In the genomic region with DNA sequence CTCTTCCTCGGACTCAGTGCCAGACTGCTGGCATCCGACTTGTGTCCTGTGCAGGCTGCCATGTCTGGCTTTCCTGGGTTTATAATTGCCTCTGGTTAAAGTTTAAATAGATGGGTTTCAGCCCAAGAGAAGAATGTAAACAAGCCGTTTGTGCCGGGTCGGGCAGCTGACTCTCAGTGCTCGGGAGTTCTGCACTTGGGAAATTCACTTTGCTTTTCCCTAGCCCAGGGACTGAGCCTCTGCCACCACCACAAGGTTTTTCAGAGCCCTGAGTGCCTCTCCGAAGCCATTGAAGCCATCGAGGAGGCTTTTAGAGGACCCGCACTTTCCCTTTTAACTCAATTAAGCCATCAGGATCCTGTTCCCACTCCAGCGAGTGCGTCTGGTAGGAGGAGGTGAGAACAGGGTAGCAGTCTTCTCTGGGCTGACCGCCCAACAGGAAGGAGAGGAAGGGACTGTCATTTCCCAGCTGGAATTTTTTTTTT, we compare ENCODE assay signal across 8 mouse cellular contexts.
DNase-seq lines count a peak whose midpoint lies in the region; ATAC-seq and TF ChIP-seq lines count a peak whose summit lies in the region.

No protein-coding gene starts in this region.

- no peak overlapping the region for H3K4me2 ChIP-seq in hindbrain, postnatal 0 days (ENCODE audit: low read depth, low read length)
- peak overlapping the region; percentile 21 for H3K4me2 ChIP-seq in forebrain, embryonic 16.5 days (ENCODE audit: low read length)

- H3K9me3 ChIP-seq in hindbrain, embryonic 10.5 days: no peaks in the 10 kb centered on the region
- H3K9me3 ChIP-seq in hindbrain, postnatal 0 days (ENCODE audit: low read length): no peaks in the 10 kb centered on the region
- no peaks in the 10 kb centered on the region for H3K9me3 ChIP-seq in forebrain, embryonic 16.5 days (ENCODE audit: control insufficient read depth, low read length)

- ATAC-seq in hindbrain, postnatal 0 days: no peak
- no peak for ATAC-seq in forebrain, embryonic 16.5 days

- peaks cover 16% of the 10 kb centered on the region for H3K4me1 ChIP-seq in hindbrain, embryonic 10.5 days (replicated peaks)
- no peaks in the 10 kb centered on the region; the same call in 1 of the 2 replicates for H3K4me1 ChIP-seq in hindbrain, postnatal 0 days (ENCODE audit: insufficient read depth, low read length)
- no peaks in the 10 kb centered on the region for H3K4me1 ChIP-seq in forebrain, embryonic 16.5 days (replicated peaks; ENCODE audit: control insufficient read depth, insufficient read depth, low read length)

- 11% methylated on average over 12 of the region's 12 CpGs for WGBS in hindbrain, embryonic 10.5 days
- 20% methylated on average over 12 of the region's 12 CpGs for WGBS in hindbrain, postnatal 0 days
- 10% methylated on average over 12 of the region's 12 CpGs for WGBS in forebrain, embryonic 16.5 days

- DNase-seq in hindbrain, embryonic 10.5 days (ENCODE audit: low spot score): peak; percentile 6
- DNase-seq in hindbrain, postnatal 0 days (ENCODE audit: low spot score): no peak
- DNase-seq in kidney, adult 18-20 months: peak; percentile 87
- peak; percentile 74 to 84 for DNase-seq in lung, adult 18-20 months
- DNase-seq in Muller cell, postnatal 12 days (ENCODE audit: inconsistent ontology term): no peak
- no peak for DNase-seq in thymus, adult 18-20 months
- no peak for DNase-seq in cerebellum, adult 9-10 months

- 0 out of 2 replicates have a peak, but pooled peaks cover 6% of the 10 kb centered on the region for H3K27me3 ChIP-seq in hindbrain, embryonic 10.5 days (ENCODE audit: insufficient read depth, poor library complexity, severe bottlenecking)
- H3K27me3 ChIP-seq in hindbrain, postnatal 0 days (ENCODE audit: insufficient read depth, low read length): no peaks in the 10 kb centered on the region
- no peaks in the 10 kb centered on the region for H3K27me3 ChIP-seq in forebrain, embryonic 16.5 days (replicated peaks; ENCODE audit: control insufficient read depth, insufficient read depth, low read length)

- peak overlapping the region; percentile 24 for H3K4me3 ChIP-seq in hindbrain, embryonic 10.5 days
- no peak overlapping the region for H3K4me3 ChIP-seq in hindbrain, postnatal 0 days (ENCODE audit: low read length)
- no peak overlapping the region for H3K4me3 ChIP-seq in forebrain, embryonic 16.5 days (replicated peaks; ENCODE audit: low read length)

- no peak overlapping the region for H3K9ac ChIP-seq in hindbrain, postnatal 0 days (replicated peaks; ENCODE audit: low read length)
- H3K9ac ChIP-seq in forebrain, embryonic 16.5 days (replicated peaks; ENCODE audit: low read depth, low read length): no peak overlapping the region

- H3K27ac ChIP-seq in hindbrain, embryonic 10.5 days: 0 out of 2 replicates have a peak overlapping the region, but pooled peaks have one; percentile 1
- no peak overlapping the region for H3K27ac ChIP-seq in hindbrain, postnatal 0 days
- H3K27ac ChIP-seq in forebrain, embryonic 16.5 days (ENCODE audit: low read length): no peak overlapping the region

- no peaks in the 10 kb centered on the region for H3K36me3 ChIP-seq in hindbrain, embryonic 10.5 days
- no peaks in the 10 kb centered on the region for H3K36me3 ChIP-seq in hindbrain, postnatal 0 days (ENCODE audit: insufficient read depth, low read length)
- H3K36me3 ChIP-seq in forebrain, embryonic 16.5 days (ENCODE audit: control insufficient read depth, insufficient read depth): no peaks in the 10 kb centered on the region

- TF ChIP-seq CTCF in hindbrain, postnatal 0 days (IDR thresholded peaks at IDR 0.05; ENCODE audit: low read depth): no peak

Comparison
In these comparisons a context has a peak if more than half of its experiments do, and no peak if none do; other contexts are left out.
1. DNase-seq: peak in hindbrain, embryonic 10.5 days (single experiment), kidney, adult 18-20 months (single experiment) and lung, adult 18-20 months (2 of 2); none in hindbrain, postnatal 0 days (single experiment), Muller cell, postnatal 12 days (single experiment), thymus, adult 18-20 months (0 of 2) and cerebellum, adult 9-10 months (single experiment).